Mouse (Mus musculus) embryonic facial prominence, embryonic 14.5 days (tissue): ENCODE results near the gene Styk1. TPM values are rescaled to one million over a fixed set of nuclear protein-coding genes. Genes with fewer than 3 reads are reported as not detected.

Source experiments
- ATAC-seq: fragments of 200-750 bp; cut with Nextera tagmentation; 2 replicates; pipeline ENCODE4 v1.8.0; 2017; ENCODE audit warnings: low read depth, moderate number of reproducible peaks, moderate TSS enrichment
- DNase-seq: peaks from one replicate; pipeline ENCODE4 v3.0.0-alpha.2; 2015; ENCODE audit warnings: low spot score
- H3K27ac ChIP-seq: fragments of 300-500 bp; sonication (generic); replicated peaks from 2 replicates; pipeline ENCODE4 v1.5.1; 2014; ENCODE audit warnings: low read depth, mild to moderate bottlenecking, low read length, moderate library complexity
- H3K27me3 ChIP-seq: fragments of 300-500 bp; sonication (generic); replicated peaks from 2 replicates; pipeline ENCODE4 v1.6.1; 2014; ENCODE audit warnings: low read length; ENCODE audit not compliant: control insufficient read depth, insufficient read depth
- H3K36me3 ChIP-seq: fragments of 300-500 bp; sonication (generic); 2 replicates; pipeline ENCODE4 v1.6.1; 2014; ENCODE audit warnings: low read length, mixed read lengths; ENCODE audit not compliant: control insufficient read depth, insufficient read depth
- H3K4me1 ChIP-seq: fragments of 300-500 bp; sonication (generic); 2 replicates; pipeline ENCODE4 v1.6.1; 2014; ENCODE audit warnings: antibody characterized with exemption, low read length; ENCODE audit not compliant: control insufficient read depth, insufficient read depth
- H3K4me2 ChIP-seq: fragments of 300-500 bp; sonication (generic); 2 replicates; pipeline ENCODE4 v1.6.1; 2014; ENCODE audit warnings: low read depth, mild to moderate bottlenecking, low read length, moderate library complexity, mixed read lengths
- H3K4me3 ChIP-seq: fragments of 300-500 bp; sonication (generic); 2 replicates; pipeline ENCODE4 v1.5.1; 2014; ENCODE audit warnings: low read depth, mild to moderate bottlenecking, low read length
- H3K9ac ChIP-seq: fragments of 300-500 bp; sonication (generic); 2 replicates; pipeline ENCODE4 v1.6.1; 2014; ENCODE audit warnings: low read depth, mild to moderate bottlenecking, low read length, moderate library complexity, mixed read lengths
- H3K9me3 ChIP-seq: fragments of 300-500 bp; sonication (generic); 2 replicates; pipeline ENCODE4 v1.6.1; 2016; ENCODE audit warnings: low read length; ENCODE audit not compliant: control insufficient read depth
- WGBS: fragments of 180-500 bp; shearing (Covaris S2); extraction: QIAGEN DNeasy Blood & Tissue Kit; methylation state at CpG from one replicate; pipeline ENCODE4 v1.1.7; 2014; 5-methylcytosine and 5-hydroxymethylcytosine counted together
- polyA plus RNA-seq: library from polyadenylated mRNA; unstranded; fragments of >200 nt; fragmentation: Nextera tagmentation; extraction: Ambion mirVana; gene quantifications from 2 replicates; pipeline ENCODE4 v1.2.1, GENCODE M21; 2014

The Styk1 gene
- polyA plus RNA-seq, 1 experiment from 2014 or later: 2.0 TPM

DNA sequence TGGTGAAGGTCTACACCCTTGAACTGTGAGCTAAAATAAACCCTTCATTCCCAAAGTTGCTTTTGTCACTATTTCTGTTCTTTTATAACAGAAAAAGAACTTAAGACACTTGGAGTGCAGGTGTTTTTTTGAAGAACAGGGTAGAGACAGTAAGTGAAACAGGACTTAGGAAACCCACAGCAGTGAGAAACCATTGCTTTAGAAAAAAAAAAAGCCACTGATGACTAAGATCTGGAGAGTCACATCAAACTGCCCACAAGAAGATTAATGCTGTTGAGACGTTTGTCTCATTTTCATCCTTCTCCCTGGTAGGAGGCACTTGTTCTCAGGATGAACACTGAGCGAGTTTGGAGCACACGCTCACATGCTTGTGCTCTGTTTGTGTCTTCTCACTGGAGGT, 91.4 kb downstream of the Styk1 start:
- no peak overlapping the region for H3K27ac ChIP-seq
- no peaks in the 10 kb centered on the region for H3K36me3 ChIP-seq
- ATAC-seq (no peak), DNase-seq (no peak)
- no peak overlapping the region for H3K4me3 ChIP-seq
- H3K9me3 ChIP-seq: no peaks in the 10 kb centered on the region; the same call in 1 of the 2 replicates
- WGBS: 85% methylated on average over 3 of the region's 3 CpGs
- no peak overlapping the region for H3K9ac ChIP-seq
- no peaks in the 10 kb centered on the region for H3K4me1 ChIP-seq
- H3K4me2 ChIP-seq: no peak overlapping the region
- H3K27me3 ChIP-seq: no peaks in the 10 kb centered on the region

Other genes with a start within 250 kb of the Styk1 start
- gene Klra2, start 106.2 kb downstream of the Styk1 start, polyA plus RNA-seq: 0.29 TPM in 1 of 2 replicates, not detected in the other
- gene Magohb, start 60.4 kb downstream of the Styk1 start, polyA plus RNA-seq: 50.8 and 64.6 TPM in 2 replicates
- 67.8 and 90.2 TPM in 2 replicates for gene Ybx3, start 34.9 kb upstream of the Styk1 start, polyA plus RNA-seq
- gene 5430401F13Rik, start 132.8 kb upstream of the Styk1 start, polyA plus RNA-seq: 0.55 and 3.7 TPM in 2 replicates
- 1.9 and 6.4 TPM in 2 replicates for gene Gm6619, start 132.8 kb upstream of the Styk1 start, polyA plus RNA-seq